Mouse (Mus musculus) effector memory CD4-positive, alpha-beta T cell, adult 7 months (primary cell): Measurements from ENCODE around the gene Klrb1b. TPM values are rescaled to one million over a fixed set of nuclear protein-coding genes. Genes with fewer than 3 reads are reported as not detected.

Source experiments
- polyA plus RNA-seq: library from polyadenylated mRNA; unstranded; fragments of 100-300 nt; shearing (Covaris generic); gene quantifications from one replicate; pipeline ENCODE4 v1.2.1, GENCODE M21; 2017

Klrb1b gene
- polyA plus RNA-seq = 4.1 TPM

DNA sequence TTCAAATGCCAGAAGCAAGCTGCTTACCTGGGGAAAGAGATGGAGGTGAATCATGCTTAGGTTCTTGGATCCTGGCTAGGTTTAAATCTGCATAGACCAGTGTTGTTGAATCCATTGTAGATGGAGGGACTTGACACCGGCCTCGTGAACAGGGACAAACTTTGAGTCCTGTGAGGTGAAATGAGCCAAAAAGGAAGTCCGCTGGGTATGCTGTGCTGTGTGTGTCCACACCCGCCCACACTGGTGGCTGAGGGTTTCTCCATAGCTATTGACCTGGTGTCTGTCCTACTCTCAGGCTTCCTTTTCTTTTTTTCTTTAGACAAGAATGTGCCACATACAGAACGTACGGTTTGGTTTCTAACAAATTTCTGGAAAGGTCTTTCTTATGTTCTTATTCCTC is at the start of gene Klrb1b, which contains the start of gene Gm44511:
Gene Klrb1b (minus strand): TSS at position 200 of the 400 bp plus-strand sequence.
Gene Gm44511 (minus strand): TSS at position 184 of the 400 bp plus-strand sequence.

DNA sequence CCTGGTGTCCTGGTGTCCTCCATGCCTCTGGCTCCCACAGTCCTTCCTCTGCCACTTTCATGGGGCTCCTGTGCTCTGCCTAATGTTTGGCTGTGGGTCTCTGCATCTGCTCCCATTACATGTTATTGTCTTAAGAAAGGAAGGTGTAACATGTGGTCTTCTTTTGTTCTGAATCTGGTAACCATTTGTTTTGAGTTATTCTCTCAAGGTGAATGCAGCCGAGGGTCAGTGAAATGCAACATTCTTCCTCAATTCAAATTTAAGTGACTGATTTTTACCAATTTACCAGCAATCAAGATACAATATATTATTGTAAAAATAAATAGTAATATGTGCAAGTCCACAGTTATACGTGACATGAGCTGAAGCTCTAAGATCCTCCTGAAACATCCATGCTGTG is 37.0 kb downstream of the Klrb1b start, which contains the start of gene Klrb1c:
Gene Klrb1c (minus strand): TSS at position 101 of the 400 bp plus-strand sequence.

Other genes with a start within 250 kb of the Klrb1b start
- 0.61 TPM for gene A2ml1, start 244.7 kb downstream of the Klrb1b start, polyA plus RNA-seq
- gene Klrb1a, start 202.8 kb downstream of the Klrb1b start, polyA plus RNA-seq = not detected
- gene Clec2h, start 163.9 kb downstream of the Klrb1b start, polyA plus RNA-seq = not detected
- not detected for gene Klrb1, start 103.3 kb downstream of the Klrb1b start, polyA plus RNA-seq
- 23.2 TPM for gene Klrb1c, start 37.1 kb downstream of the Klrb1b start, polyA plus RNA-seq
- not detected for gene Gm44511, start within 50 bp of the Klrb1b start, polyA plus RNA-seq
- gene Clec2i, start 61.3 kb upstream of the Klrb1b start, polyA plus RNA-seq = 98.3 TPM
- gene BC035044, start 64.8 kb upstream of the Klrb1b start, polyA plus RNA-seq = 3.1 TPM
- gene Clec2g, start 108.0 kb upstream of the Klrb1b start, polyA plus RNA-seq = 0.43 TPM
- 16.8 TPM for gene Klrb1f, start 219.6 kb upstream of the Klrb1b start, polyA plus RNA-seq